Mouse (Mus musculus) adrenal gland (tissue): Measurements from ENCODE around the gene Zcchc4.

Experiments
- intact Hi-C: fragments of 180-260 bp; cut with DNase I; formaldehyde crosslinking; loops from one replicate; pipeline ENCODE4 v1.15.1; 2025

Gene Zcchc4

GRCm38 (mm10) chr5:52868918-52869703 lies 93.9 kb downstream of the Zcchc4 start:
- intact Hi-C loops, result no loop called here

GRCm38 (mm10) chr5:52871461-52871860 lies 96.3 kb downstream of the Zcchc4 start:
- intact Hi-C loops, result no loop called here

GRCm38 (mm10) chr5:52871986-52872385 lies 96.8 kb downstream of the Zcchc4 start:
- intact Hi-C loops, result no loop called here
